Mouse (Mus musculus): ENCODE measurements around the gene Sh3rf3. TPM values are rescaled to one million over a fixed set of nuclear protein-coding genes. Genes with fewer than 3 reads are reported as not detected.
A peak's percentile ranks its signal among the peaks of the same experiment; 100 is the strongest.

Sh3rf3 gene
- polyA plus RNA-seq, 1 experiment from 2014 or later, result 0.89 TPM

DNA sequence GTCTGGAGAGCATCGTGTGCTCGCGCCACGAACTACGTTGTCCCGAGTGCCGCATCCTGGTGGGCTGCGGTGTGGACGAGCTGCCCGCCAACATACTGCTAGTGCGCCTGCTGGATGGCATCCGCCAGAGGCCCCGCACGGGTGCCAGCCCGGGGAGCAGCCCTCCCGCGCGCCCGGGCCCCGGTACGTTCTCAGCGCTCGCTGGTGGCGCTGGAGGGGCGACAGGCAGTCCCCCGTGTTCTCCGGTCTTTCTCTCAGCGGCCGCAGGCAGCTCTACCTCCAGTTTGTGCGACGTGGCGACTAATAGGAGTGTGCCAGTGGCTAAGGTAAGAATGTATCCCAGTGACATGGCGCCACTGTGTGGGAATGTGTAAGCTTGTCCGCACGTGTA is 637 bp downstream of the Sh3rf3 start:
- Histone ChIP-seq H3K4me1 (ENCODE audit: insufficient read depth, low read length) (peaks cover 10% of the 10 kb centered on the region), H3K9ac (replicated peaks; ENCODE audit: low read length) (peak overlapping the region; percentile 69), H3K27me3 (ENCODE audit: insufficient read depth, low read length) (peaks cover 29% of the 10 kb centered on the region), H3K4me3 (ENCODE audit: low read length) (peak overlapping the region; percentile 66), H3K27ac (ENCODE audit: low read length) (no peak overlapping the region), H3K9me3 (ENCODE audit: low read length) (no peaks in the 10 kb centered on the region), H3K36me3 (ENCODE audit: insufficient read depth, low read length) (no peaks in the 10 kb centered on the region), H3K4me2 (replicated peaks; ENCODE audit: low read depth, low read length) (peak overlapping the region; percentile 99)
- peak; percentile 21; the same call in 1 of the 2 replicates for ATAC-seq (ENCODE audit: low FRiP score, low TSS enrichment)
- under 1% methylated on average over 35 of the region's 35 CpGs for WGBS

DNA sequence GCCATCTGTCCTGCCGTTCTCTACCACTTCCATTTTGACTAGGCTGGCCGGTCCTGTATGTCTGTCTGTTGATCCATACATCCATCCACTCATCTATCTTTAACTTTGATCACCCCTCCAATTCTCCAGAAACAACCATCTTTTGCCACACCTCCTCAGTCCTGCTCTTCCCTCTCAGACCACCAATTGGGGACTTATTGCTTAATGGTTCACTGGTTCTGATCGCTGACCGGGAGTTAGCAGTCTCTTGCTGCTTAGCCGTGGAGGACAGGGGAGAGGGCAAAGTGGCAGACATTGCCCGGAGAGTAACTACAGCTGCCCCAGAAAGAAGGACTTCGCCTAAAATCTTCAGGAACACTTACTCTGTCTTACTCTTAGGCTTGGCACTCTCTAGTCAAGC is 1.3 kb downstream of the Sh3rf3 start:
- Histone ChIP-seq H3K4me3 (ENCODE audit: low read length) (peak overlapping the region; percentile 66), H3K9ac (replicated peaks; ENCODE audit: low read length) (no peak overlapping the region), H3K27ac (ENCODE audit: low read length) (no peak overlapping the region), H3K4me1 (ENCODE audit: insufficient read depth, low read length) (peaks cover 10% of the 10 kb centered on the region), H3K36me3 (ENCODE audit: insufficient read depth, low read length) (no peaks in the 10 kb centered on the region), H3K9me3 (ENCODE audit: low read length) (no peaks in the 10 kb centered on the region), H3K4me2 (replicated peaks; ENCODE audit: low read depth, low read length) (peak overlapping the region; percentile 99), H3K27me3 (ENCODE audit: insufficient read depth, low read length) (peaks cover 29% of the 10 kb centered on the region)
- ATAC-seq (ENCODE audit: low FRiP score, low TSS enrichment), result no peak
- 20% methylated on average over 7 of the region's 7 CpGs for WGBS

DNA sequence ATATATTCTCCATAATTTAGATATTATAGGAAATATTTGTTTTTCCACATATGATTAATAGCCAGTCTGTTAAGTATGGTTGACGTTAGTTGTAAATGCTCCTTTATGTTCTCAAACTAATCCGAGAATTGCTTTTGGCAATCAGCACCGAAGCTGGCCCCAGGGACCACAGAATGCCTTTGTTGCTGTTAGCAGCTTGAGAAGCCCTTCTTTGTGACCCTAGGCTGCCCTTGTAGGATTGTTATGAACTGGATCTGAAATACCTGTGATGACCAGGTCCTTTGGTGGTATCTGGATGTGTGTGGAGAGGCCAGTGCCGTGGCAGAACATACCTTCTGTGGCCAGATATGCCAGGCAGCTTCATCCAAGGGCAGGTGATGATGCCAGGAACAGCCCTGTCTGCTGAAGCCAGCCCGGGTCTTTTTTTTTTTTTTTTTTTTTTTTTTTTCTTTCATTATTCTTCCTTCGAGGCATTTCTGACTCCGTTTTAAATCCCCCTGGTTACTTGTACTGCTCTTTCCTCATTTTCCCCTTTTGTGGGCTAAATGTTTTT is 10.9 kb downstream of the Sh3rf3 start:
- Histone ChIP-seq H3K4me3 (ENCODE audit: low read length) (no peak overlapping the region), H3K9me3 (ENCODE audit: low read length) (no peaks in the 10 kb centered on the region), H3K27ac (ENCODE audit: low read length) (no peak overlapping the region), H3K36me3 (ENCODE audit: insufficient read depth, low read length) (no peaks in the 10 kb centered on the region), H3K4me2 (replicated peaks; ENCODE audit: low read depth, low read length) (no peak overlapping the region), H3K4me1 (ENCODE audit: insufficient read depth, low read length) (no peaks in the 10 kb centered on the region), H3K27me3 (ENCODE audit: insufficient read depth, low read length) (no peaks in the 10 kb centered on the region), H3K9ac (replicated peaks; ENCODE audit: low read length) (no peak overlapping the region)
- no peak for ATAC-seq (ENCODE audit: low FRiP score, low TSS enrichment)
- 75% methylated on average over 7 of the region's 7 CpGs for WGBS

DNA sequence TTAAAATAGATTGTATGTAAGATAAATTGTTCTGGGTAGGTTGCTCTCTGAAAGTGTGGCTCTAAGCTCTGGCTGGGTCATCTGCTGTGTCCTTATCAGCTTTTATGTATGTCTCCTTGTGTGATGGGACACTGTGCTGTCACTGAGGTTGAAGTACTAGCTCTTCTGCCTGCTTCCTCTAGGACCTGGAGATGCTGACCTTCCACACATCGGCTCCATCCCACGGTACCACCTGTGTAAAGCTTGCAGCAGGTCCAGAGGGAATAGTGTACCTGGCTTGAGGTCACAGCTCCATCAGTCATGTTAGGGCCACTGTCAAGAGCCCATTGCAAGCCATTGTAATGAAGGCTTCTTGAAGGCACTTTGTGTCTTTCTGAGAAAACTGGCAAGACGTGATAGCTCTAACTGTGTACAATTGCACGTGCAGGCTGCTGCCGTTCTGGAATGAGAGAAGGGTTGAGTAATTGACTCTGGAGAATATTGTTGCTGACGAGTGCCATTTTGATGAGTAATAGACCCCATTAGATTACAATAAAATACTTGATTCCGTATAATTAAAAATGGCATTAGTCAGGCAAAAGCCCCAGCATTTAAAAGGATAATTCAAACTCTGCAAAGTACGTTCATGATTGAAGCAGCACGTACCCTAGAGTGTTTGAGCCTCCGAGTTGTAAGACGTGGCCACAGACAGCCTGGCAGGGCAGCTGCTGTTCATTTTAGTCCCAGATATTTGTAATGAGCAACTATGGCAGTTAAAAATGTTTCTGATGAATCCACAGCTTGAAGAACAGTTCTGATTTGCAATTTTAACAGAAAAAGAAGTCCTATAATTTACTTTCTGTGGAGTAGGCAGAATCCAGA is 16.3 kb downstream of the Sh3rf3 start:
- Histone ChIP-seq H3K4me1 (ENCODE audit: insufficient read depth, low read length) (no peaks in the 10 kb centered on the region), H3K4me3 (ENCODE audit: low read length) (no peak overlapping the region), H3K4me2 (replicated peaks; ENCODE audit: low read depth, low read length) (no peak overlapping the region), H3K27me3 (ENCODE audit: insufficient read depth, low read length) (no peaks in the 10 kb centered on the region), H3K36me3 (ENCODE audit: insufficient read depth, low read length) (no peaks in the 10 kb centered on the region), H3K27ac (ENCODE audit: low read length) (no peak overlapping the region), H3K9me3 (ENCODE audit: low read length) (no peaks in the 10 kb centered on the region), H3K9ac (replicated peaks; ENCODE audit: low read length) (no peak overlapping the region)
- no peak for ATAC-seq (ENCODE audit: low FRiP score, low TSS enrichment)
- 90% methylated on average over 11 of the region's 11 CpGs for WGBS

DNA sequence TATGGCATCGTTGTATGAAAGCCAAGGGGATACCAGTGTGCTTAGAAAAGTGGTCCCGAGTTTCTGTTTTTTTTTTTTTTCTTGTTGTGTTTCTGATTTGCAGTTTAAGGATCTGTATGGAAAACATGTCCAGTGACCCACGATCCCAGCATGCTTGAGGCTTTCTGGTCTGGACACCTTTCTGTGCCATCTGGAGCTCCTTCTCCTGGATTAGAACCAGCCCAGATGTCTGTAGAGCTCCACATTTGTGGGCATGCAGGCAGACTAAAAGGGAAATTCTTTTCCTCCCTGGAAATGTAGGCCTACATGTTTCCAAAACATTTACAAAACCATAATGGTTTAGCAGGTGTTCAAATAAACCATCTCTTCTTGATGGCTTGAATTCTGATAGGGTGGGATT is 20.0 kb downstream of the Sh3rf3 start:
- Histone ChIP-seq H3K4me1 (ENCODE audit: insufficient read depth, low read length) (no peaks in the 10 kb centered on the region), H3K27me3 (ENCODE audit: insufficient read depth, low read length) (no peaks in the 10 kb centered on the region), H3K36me3 (ENCODE audit: insufficient read depth, low read length) (no peaks in the 10 kb centered on the region), H3K4me2 (replicated peaks; ENCODE audit: low read depth, low read length) (no peak overlapping the region), H3K9ac (replicated peaks; ENCODE audit: low read length) (no peak overlapping the region), H3K27ac (ENCODE audit: low read length) (no peak overlapping the region), H3K9me3 (ENCODE audit: low read length) (no peaks in the 10 kb centered on the region), H3K4me3 (ENCODE audit: low read length) (no peak overlapping the region)
- no peak for ATAC-seq (ENCODE audit: low FRiP score, low TSS enrichment)
- WGBS, result 72% methylated on average over 3 of the region's 3 CpGs

DNA sequence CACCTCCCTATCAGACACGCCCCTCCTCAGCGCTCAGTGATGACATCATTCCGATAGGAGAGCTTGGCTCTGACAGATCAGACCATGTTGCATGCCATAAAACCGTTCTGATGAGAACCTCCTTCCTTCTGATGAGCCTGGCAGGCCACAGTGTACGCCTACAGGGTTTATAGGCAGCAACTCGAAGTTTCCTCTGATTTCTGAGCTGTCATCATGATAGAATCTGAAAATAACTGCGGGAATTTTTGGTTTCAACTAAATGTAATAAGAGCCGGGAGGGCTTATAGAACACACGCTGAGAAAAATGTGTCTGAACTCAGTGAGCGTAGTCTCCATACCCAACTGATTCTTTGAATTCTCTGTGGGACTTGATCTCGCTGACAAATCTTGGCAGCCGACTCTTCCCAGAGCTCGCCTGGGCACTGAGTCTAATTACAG is 20.6 kb downstream of the Sh3rf3 start:
- no peaks in the 10 kb centered on the region for H3K27me3 ChIP-seq (ENCODE audit: insufficient read depth, low read length)
- no peak overlapping the region for H3K27ac ChIP-seq (ENCODE audit: low read length)
- WGBS, result 74% methylated on average over 13 of the region's 13 CpGs
- H3K4me1 ChIP-seq (ENCODE audit: insufficient read depth, low read length), result no peaks in the 10 kb centered on the region
- H3K9ac ChIP-seq (replicated peaks; ENCODE audit: low read length), result no peak overlapping the region
- no peak overlapping the region for H3K4me3 ChIP-seq (ENCODE audit: low read length)
- H3K36me3 ChIP-seq (ENCODE audit: insufficient read depth, low read length), result no peaks in the 10 kb centered on the region
- no peak for ATAC-seq (ENCODE audit: low FRiP score, low TSS enrichment)
- H3K9me3 ChIP-seq (ENCODE audit: low read length), result no peaks in the 10 kb centered on the region
- no peak overlapping the region for H3K4me2 ChIP-seq (replicated peaks; ENCODE audit: low read depth, low read length)

DNA sequence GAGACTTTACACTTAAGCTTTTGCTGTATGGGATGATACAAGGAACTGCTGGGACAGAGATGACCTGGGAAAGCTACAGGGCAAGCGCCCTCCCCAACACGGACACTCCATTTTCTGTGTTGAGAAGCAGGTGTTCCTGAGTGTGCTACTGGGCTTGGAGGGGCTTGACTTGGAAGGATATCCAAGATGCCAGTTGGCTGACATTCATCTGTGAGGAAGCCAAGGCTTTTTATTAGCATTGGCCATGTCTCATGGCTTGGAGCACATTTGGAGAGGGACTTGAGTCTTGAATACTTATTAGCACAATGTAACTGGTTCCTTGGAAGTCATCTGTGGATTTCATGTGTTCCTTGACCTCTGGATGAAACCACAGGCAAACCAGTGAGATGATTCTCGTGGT is 23.2 kb downstream of the Sh3rf3 start:
- ATAC-seq (ENCODE audit: low FRiP score, low TSS enrichment), result no peak
- H3K9ac ChIP-seq (replicated peaks; ENCODE audit: low read length), result no peak overlapping the region
- no peak overlapping the region for H3K4me3 ChIP-seq (ENCODE audit: low read length)
- no peaks in the 10 kb centered on the region for H3K4me1 ChIP-seq (ENCODE audit: insufficient read depth, low read length)
- 80% methylated on average over 3 of the region's 3 CpGs for WGBS
- H3K27ac ChIP-seq (ENCODE audit: low read length), result no peak overlapping the region
- H3K9me3 ChIP-seq (ENCODE audit: low read length), result no peaks in the 10 kb centered on the region
- no peak overlapping the region for H3K4me2 ChIP-seq (replicated peaks; ENCODE audit: low read depth, low read length)
- H3K27me3 ChIP-seq (ENCODE audit: insufficient read depth, low read length), result no peaks in the 10 kb centered on the region
- H3K36me3 ChIP-seq (ENCODE audit: insufficient read depth, low read length), result no peaks in the 10 kb centered on the region

DNA sequence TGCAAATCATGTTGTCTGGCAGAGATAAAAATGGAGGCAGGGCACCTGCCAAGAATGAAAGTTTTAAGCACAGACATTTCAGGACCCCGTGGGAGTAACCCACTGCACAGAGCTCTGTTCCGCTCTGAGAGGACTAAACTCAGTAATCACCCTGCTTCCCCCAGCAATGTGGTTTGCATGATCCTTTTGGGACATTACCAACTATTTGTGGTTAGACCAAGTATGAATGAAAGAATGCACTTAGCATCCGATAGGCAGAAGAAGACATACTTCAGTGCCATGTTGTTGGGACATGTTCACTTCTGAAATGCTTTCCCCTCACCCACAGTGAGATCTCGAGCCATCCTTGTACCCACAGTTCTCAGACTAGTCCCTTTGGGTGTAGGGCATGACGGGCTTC is 24.3 kb downstream of the Sh3rf3 start:
- H3K27me3 ChIP-seq (ENCODE audit: insufficient read depth, low read length), result no peaks in the 10 kb centered on the region
- no peak overlapping the region for H3K9ac ChIP-seq (replicated peaks; ENCODE audit: low read length)
- H3K27ac ChIP-seq (ENCODE audit: low read length), result no peak overlapping the region
- no peaks in the 10 kb centered on the region for H3K36me3 ChIP-seq (ENCODE audit: insufficient read depth, low read length)
- no peak overlapping the region for H3K4me3 ChIP-seq (ENCODE audit: low read length)
- WGBS, result 86% methylated on average over 5 of the region's 5 CpGs
- H3K4me1 ChIP-seq (ENCODE audit: insufficient read depth, low read length), result no peaks in the 10 kb centered on the region
- no peak for ATAC-seq (ENCODE audit: low FRiP score, low TSS enrichment)
- no peaks in the 10 kb centered on the region for H3K9me3 ChIP-seq (ENCODE audit: low read length)
- H3K4me2 ChIP-seq (replicated peaks; ENCODE audit: low read depth, low read length), result no peak overlapping the region

DNA sequence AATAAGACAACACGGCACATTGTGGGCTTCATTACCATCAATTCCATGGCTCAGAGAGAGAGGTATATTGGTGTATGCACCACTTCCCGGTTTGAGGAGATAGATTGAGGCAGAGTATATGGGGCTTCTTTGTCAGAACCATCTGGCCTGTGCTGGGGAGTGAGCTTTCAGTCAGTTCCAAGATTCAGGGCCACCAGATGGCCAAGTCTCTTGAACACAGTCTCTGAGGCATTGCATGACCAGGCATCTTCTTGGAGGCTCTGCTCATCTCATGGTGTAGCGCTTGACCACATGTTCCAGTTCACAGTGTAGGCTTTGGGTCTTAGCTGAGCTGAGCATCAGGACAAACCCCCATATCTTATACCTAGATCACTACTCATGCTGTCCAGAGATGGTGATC is 28.8 kb downstream of the Sh3rf3 start:
- Histone ChIP-seq H3K9me3 (ENCODE audit: low read length) (no peaks in the 10 kb centered on the region), H3K36me3 (ENCODE audit: insufficient read depth, low read length) (no peaks in the 10 kb centered on the region), H3K27me3 (ENCODE audit: insufficient read depth, low read length) (no peaks in the 10 kb centered on the region), H3K9ac (replicated peaks; ENCODE audit: low read length) (no peak overlapping the region), H3K4me3 (ENCODE audit: low read length) (no peak overlapping the region), H3K4me1 (ENCODE audit: insufficient read depth, low read length) (no peaks in the 10 kb centered on the region), H3K27ac (ENCODE audit: low read length) (no peak overlapping the region), H3K4me2 (replicated peaks; ENCODE audit: low read depth, low read length) (no peak overlapping the region)
- 90% methylated on average over 3 of the region's 3 CpGs for WGBS
- no peak for ATAC-seq (ENCODE audit: low FRiP score, low TSS enrichment)

DNA sequence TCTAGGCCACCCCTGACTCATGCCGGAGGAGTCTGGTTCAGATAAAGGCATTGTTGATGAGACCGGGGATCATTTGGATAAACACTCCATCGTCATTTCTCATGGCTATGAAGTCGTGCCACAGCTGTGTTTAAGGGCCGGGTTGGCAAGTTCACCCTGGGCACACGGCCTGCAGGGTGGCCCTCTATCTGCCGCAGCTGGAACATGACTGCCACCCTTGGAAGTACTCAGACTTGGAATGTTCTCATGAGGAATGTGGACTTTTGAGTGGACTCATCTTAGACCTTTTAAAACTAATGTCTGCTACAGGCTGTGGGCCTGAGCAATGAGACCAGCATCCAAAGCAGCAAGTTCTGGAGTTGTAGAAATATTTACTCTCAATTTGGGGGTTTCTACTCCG is 29.9 kb downstream of the Sh3rf3 start:
- 86% methylated on average over 8 of the region's 8 CpGs for WGBS
- Histone ChIP-seq H3K4me2 (replicated peaks; ENCODE audit: low read depth, low read length) (no peak overlapping the region), H3K27me3 (ENCODE audit: insufficient read depth, low read length) (no peaks in the 10 kb centered on the region), H3K4me3 (ENCODE audit: low read length) (no peak overlapping the region), H3K9me3 (ENCODE audit: low read length) (no peaks in the 10 kb centered on the region), H3K4me1 (ENCODE audit: insufficient read depth, low read length) (no peaks in the 10 kb centered on the region), H3K9ac (replicated peaks; ENCODE audit: low read length) (no peak overlapping the region), H3K27ac (ENCODE audit: low read length) (no peak overlapping the region), H3K36me3 (ENCODE audit: insufficient read depth, low read length) (no peaks in the 10 kb centered on the region)
- no peak for ATAC-seq (ENCODE audit: low FRiP score, low TSS enrichment)

All from kidney, embryonic 16.5 days (tissue).